Comparison of ENCODE assay signal across 8 mouse cellular contexts in genomic region chr10:62311464-62311863, GRCm38 (mm10). TPM values are rescaled to one million over a fixed set of nuclear protein-coding genes. Genes with fewer than 3 reads are reported as not detected.
A peak's percentile ranks its signal among the peaks of the same experiment; 100 is the strongest.
DNase-seq lines count a peak whose midpoint lies in the region; ATAC-seq and TF ChIP-seq lines count a peak whose summit lies in the region.

No protein-coding gene starts in this region.

- H3K27ac ChIP-seq in forebrain, embryonic 11.5 days (ENCODE audit: low read depth, low read length), result no peak overlapping the region
- no peak overlapping the region for H3K27ac ChIP-seq in forebrain, embryonic 15.5 days (replicated peaks)
- no peak overlapping the region for H3K27ac ChIP-seq in midbrain, embryonic 15.5 days

- H3K4me3 ChIP-seq in forebrain, embryonic 11.5 days (ENCODE audit: low read depth, low read length), result no peak overlapping the region
- no peak overlapping the region for H3K4me3 ChIP-seq in forebrain, embryonic 15.5 days
- H3K4me3 ChIP-seq in lung, adult 2 months (replicated peaks; ENCODE audit: extremely low read depth, low read depth, low read length), result no peak overlapping the region
- H3K4me3 ChIP-seq in midbrain, embryonic 15.5 days, result no peak overlapping the region

- no peak for TF ChIP-seq CTCF in lung, adult 2 months (IDR thresholded peaks at IDR 0.05; ENCODE audit: insufficient read depth, low read length)

- H3K9ac ChIP-seq in forebrain, embryonic 11.5 days (ENCODE audit: low read length), result no peak overlapping the region
- no peak overlapping the region for H3K9ac ChIP-seq in forebrain, embryonic 15.5 days (replicated peaks)
- no peak overlapping the region for H3K9ac ChIP-seq in midbrain, embryonic 15.5 days

- WGBS in forebrain, embryonic 11.5 days, result 33% methylated on average over 6 of the region's 6 CpGs
- WGBS in forebrain, embryonic 15.5 days, result 5% methylated on average over 6 of the region's 6 CpGs
- WGBS in lung, adult 2 months, result 18% methylated on average over 6 of the region's 6 CpGs
- WGBS in midbrain, embryonic 15.5 days, result 55% methylated on average over 6 of the region's 6 CpGs

- H3K4me2 ChIP-seq in forebrain, embryonic 11.5 days (ENCODE audit: low read depth, low read length, severe bottlenecking), result no peak overlapping the region
- H3K4me2 ChIP-seq in forebrain, embryonic 15.5 days (replicated peaks), result no peak overlapping the region
- no peak overlapping the region for H3K4me2 ChIP-seq in midbrain, embryonic 15.5 days

- H3K27me3 ChIP-seq in forebrain, embryonic 11.5 days (ENCODE audit: control insufficient read depth, insufficient read depth, low read length), result no peaks in the 10 kb centered on the region
- no peaks in the 10 kb centered on the region for H3K27me3 ChIP-seq in forebrain, embryonic 15.5 days
- H3K27me3 ChIP-seq in midbrain, embryonic 15.5 days (replicated peaks), result no peaks in the 10 kb centered on the region

- peak; percentile 70 for DNase-seq in forebrain, embryonic 11.5 days (ENCODE audit: low spot score)
- peak; percentile 21 to 23 for DNase-seq in B cell, adult 2 months
- DNase-seq in forelimb bud, embryonic 11.5 days (ENCODE audit: low read depth, low spot score), result peak; percentile 42
- DNase-seq in kidney, adult 11 months, result peak; percentile 69
- peak; percentile 44 for DNase-seq in lung, adult 2 months
- DNase-seq in natural killer cell, adult 2 months (ENCODE audit: low spot score in 2 of 2), result no peak

- ATAC-seq in forebrain, embryonic 11.5 days (replicated peaks; ENCODE audit: low FRiP score), result peak; percentile 71; the same call in 1 of the 2 replicates
- no peak for ATAC-seq in forebrain, embryonic 15.5 days (replicated peaks)
- no peak for ATAC-seq in midbrain, embryonic 15.5 days (replicated peaks)

- H3K4me1 ChIP-seq in forebrain, embryonic 11.5 days (replicated peaks; ENCODE audit: control insufficient read depth, insufficient read depth, low read length), result 0 out of 2 replicates have a peak, but pooled peaks cover 2% of the 10 kb centered on the region
- peaks cover 5% of the 10 kb centered on the region for H3K4me1 ChIP-seq in forebrain, embryonic 15.5 days
- H3K4me1 ChIP-seq in lung, adult 2 months (ENCODE audit: control insufficient read depth, insufficient read depth, low read length), result peaks cover 4% of the 10 kb centered on the region; the same call in 1 of the 2 replicates
- peaks cover 7% of the 10 kb centered on the region; the same call in 1 of the 2 replicates for H3K4me1 ChIP-seq in midbrain, embryonic 15.5 days

- H3K9me3 ChIP-seq in forebrain, embryonic 11.5 days (ENCODE audit: control insufficient read depth, low read length), result no peaks in the 10 kb centered on the region
- no peaks in the 10 kb centered on the region for H3K9me3 ChIP-seq in forebrain, embryonic 15.5 days
- H3K9me3 ChIP-seq in midbrain, embryonic 15.5 days, result no peaks in the 10 kb centered on the region

- TF ChIP-seq POLR2A in lung, adult 2 months (IDR thresholded peaks at IDR 0.05; ENCODE audit: borderline replicate concordance, extremely low read depth, low read depth, low read length), result no peak

- no peaks in the 10 kb centered on the region for H3K36me3 ChIP-seq in forebrain, embryonic 11.5 days (ENCODE audit: control insufficient read depth, insufficient read depth, low read length)
- H3K36me3 ChIP-seq in forebrain, embryonic 15.5 days, result no peaks in the 10 kb centered on the region
- no peaks in the 10 kb centered on the region for H3K36me3 ChIP-seq in midbrain, embryonic 15.5 days (replicated peaks)

RNA-seq across cellular contexts. Expression of gene Tacr2, which starts 59.2 kb away (rescaled TPM):
- not detected in 2 replicates for polyA plus RNA-seq in forebrain, embryonic 11.5 days (2014; fragmentation: Nextera tagmentation; extraction: Ambion mirVana)
- polyA plus RNA-seq in forebrain, embryonic 15.5 days (2015; fragmentation: Nextera tagmentation; extraction: Ambion mirVana), result not detected in 2 replicates
- 0.76 and 0.96 TPM in 2 replicates for polyA plus RNA-seq in lung, adult 2 months (2012; rRNA removed)
- polyA plus RNA-seq in midbrain, embryonic 15.5 days (2015; fragmentation: Nextera tagmentation; extraction: Ambion mirVana), result not detected in 2 replicates

Comparison
In these comparisons a context has a peak if more than half of its experiments do, and no peak if none do; other contexts are left out.
1. DNase-seq: peak in forebrain, embryonic 11.5 days (single experiment), B cell, adult 2 months (2 of 2), forelimb bud, embryonic 11.5 days (single experiment), kidney, adult 11 months (single experiment) and lung, adult 2 months (single experiment); none in natural killer cell, adult 2 months (0 of 2).